Mouse (Mus musculus) macrophage (primary cell): ENCODE measurements around the gene 2210408I21Rik. TPM values are rescaled to one million over a fixed set of nuclear protein-coding genes. Genes with fewer than 3 reads are reported as not detected.

Experiments used
- H3K27ac ChIP-seq: fragments of 350-480 bp; formaldehyde crosslinking; 2 replicates; pipeline ENCODE4 v1.9.0; 2021
- H3K36me3 ChIP-seq: fragments of 350-480 bp; formaldehyde crosslinking; 2 replicates; pipeline ENCODE4 v1.9.0; 2021; ENCODE audit errors: inconsistent target
- H3K4me3 ChIP-seq: fragments of 350-480 bp; formaldehyde crosslinking; 2 replicates; pipeline ENCODE4 v1.9.0; 2021; ENCODE audit errors: inconsistent target
- H3K79me2 ChIP-seq: fragments of 350-480 bp; formaldehyde crosslinking; 2 replicates; pipeline ENCODE4 v1.9.0; 2021; ENCODE audit errors: inconsistent target
- WGBS: methylation state at CpG from one replicate; pipeline ENCODE4 v1.1.7; 2026; ENCODE audit warnings: inconsistent platforms; ENCODE audit not compliant: missing documents; 5-methylcytosine and 5-hydroxymethylcytosine counted together
- polyA plus RNA-seq: library from polyadenylated mRNA; stranded (reverse); fragments of 250-400 nt; gene quantifications from 3 replicates; pipeline ENCODE4 v1.2.4, GENCODE M21; 2018; ENCODE audit warnings: inconsistent platforms

The 2210408I21Rik gene
- polyA plus RNA-seq, 1 experiment from 2014 or later: 2.0 TPM

DNA sequence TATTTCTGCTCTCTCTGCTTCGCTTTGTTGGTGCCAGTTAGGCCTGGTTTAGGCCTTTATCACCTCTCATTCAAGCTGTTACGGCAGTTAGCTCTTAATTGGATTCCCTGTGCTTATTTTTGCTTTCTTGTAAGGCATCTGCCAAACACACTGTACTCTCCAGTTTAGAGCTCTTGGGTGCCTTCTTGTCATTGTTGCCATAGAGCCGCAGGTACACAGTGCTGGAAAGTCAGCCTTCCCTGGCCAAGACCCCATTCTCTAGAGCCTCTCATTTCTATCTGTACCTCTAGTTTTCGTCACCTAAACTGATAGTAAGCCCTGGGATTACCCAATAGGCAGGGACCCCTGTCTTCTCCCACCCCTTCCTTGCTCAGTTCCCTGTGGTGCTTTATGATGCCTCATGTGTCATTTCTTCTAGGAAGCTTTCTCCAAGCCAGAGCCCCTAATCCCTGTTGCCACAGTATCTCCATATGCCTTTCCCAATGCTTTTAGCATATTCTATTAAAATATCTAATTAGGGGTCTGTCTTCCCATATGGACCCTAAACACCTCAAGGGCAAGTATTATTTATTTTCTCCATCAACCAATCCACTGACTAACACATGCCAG lies 82.4 kb downstream of the 2210408I21Rik start:
- Histone ChIP-seq H3K79me2 (no peaks in the 10 kb centered on the region), H3K4me3 (no peak overlapping the region), H3K36me3 (no peaks in the 10 kb centered on the region), H3K27ac (no peak overlapping the region)
- WGBS: 89% methylated on average over 4 of the region's 4 CpGs

DNA sequence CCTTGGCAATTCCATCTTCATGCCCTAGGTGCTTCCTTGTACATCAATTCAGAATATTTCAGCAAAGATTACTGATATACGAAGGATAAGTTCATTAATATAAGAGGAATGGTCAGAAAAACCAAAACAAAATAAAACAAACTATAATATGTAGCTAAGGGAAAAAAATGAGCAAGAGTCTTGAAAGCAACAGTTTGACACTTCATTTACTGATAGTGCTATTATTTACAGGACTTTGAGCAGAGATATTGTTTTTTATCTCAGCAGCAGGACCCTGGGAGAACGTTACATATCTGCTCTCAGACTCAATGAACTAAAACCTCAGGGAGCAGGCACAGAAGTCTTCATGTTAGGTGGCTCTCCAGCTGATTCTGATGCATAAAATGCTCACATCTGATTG lies 85.7 kb downstream of the 2210408I21Rik start:
- Histone ChIP-seq H3K4me3 (no peak overlapping the region), H3K36me3 (no peaks in the 10 kb centered on the region), H3K79me2 (no peaks in the 10 kb centered on the region), H3K27ac (no peak overlapping the region)
- 89% methylated on average over 2 of the region's 2 CpGs for WGBS

- 97% methylated on average over 6 of the region's 6 CpGs for WGBS
- Histone ChIP-seq H3K27ac (no peak overlapping the region), H3K79me2 (no peaks in the 10 kb centered on the region), H3K4me3 (no peak overlapping the region), H3K36me3 (no peaks in the 10 kb centered on the region)
These were observed 121.2 kb downstream of the 2210408I21Rik start for GRCm38 (mm10) chr13:77256541-77256940.

DNA sequence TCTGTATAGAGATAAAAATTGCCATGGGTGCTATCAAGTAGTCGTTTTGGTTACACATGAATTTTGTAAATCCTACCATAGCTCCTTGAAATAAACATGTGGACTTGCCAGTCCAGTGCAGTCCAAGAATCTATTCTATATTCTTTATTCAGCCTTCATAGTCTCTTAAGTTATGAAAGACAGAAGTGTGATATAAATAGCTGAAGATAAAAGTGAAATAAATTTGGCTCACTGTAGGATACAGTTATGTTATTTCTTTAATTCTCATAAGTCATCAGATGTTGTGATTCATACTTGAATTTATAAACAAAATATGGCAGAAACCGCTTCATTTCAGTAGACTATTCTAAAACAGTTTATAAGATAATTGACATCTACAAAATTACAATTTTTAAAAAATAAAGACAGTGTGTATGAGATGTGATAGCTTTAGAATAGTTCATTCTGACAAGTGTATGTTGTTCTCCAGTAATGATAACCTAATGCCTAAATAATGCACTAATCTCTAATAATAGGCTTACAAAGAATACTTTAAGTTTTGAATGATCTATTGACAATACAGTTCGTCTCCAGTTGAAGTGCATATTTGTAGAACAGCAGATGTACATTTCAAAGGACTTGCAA lies 127.5 kb downstream of the 2210408I21Rik start:
- H3K36me3 ChIP-seq: no peaks in the 10 kb centered on the region
- H3K79me2 ChIP-seq: no peaks in the 10 kb centered on the region
- no peak overlapping the region for H3K27ac ChIP-seq
- 87% methylated on average over 3 of the region's 3 CpGs for WGBS
- H3K4me3 ChIP-seq: no peak overlapping the region

DNA sequence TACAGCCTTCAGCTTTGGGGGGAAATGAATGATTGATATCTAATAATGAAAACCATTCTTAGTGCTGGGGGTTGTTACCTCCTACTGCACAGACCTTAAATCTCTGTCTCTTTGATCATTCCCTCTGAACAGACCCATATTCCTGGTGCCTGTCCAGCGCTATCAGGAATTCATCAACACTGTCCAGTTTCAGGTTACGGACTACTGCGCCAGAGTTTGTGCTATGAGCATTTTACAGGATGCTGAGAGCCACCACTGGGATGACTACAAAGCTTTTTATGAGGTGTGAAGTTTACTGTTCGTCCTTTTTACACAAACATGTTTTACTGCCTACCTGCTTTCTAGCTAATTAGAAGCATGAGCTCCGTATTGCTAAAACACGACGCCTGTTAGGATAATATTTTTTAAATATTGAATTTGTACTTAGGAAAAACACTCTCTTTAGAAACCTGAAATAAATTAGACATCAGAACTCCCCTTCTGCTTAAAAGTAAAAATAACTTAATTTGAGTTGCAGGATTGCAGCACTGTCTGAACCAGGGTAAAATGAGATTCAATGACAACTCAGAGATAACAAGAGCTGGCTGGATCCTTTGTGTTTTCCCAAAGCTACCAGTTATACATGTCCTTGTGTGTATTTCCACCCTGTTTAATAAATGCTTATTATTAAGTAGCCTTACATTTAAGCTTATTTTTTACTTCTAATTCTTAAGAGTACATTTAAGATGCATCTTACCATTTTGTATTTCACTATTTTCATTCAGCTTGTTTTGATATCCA lies 128.2 kb downstream of the 2210408I21Rik start:
- Histone ChIP-seq H3K79me2 (no peaks in the 10 kb centered on the region), H3K36me3 (no peaks in the 10 kb centered on the region), H3K4me3 (no peak overlapping the region), H3K27ac (no peak overlapping the region)
- WGBS: 94% methylated on average over 7 of the region's 7 CpGs

GRCm38 (mm10) chr13:77264481-77264880 lies 129.1 kb downstream of the 2210408I21Rik start:
- Histone ChIP-seq H3K79me2 (no peaks in the 10 kb centered on the region), H3K27ac (no peak overlapping the region), H3K36me3 (no peaks in the 10 kb centered on the region), H3K4me3 (no peak overlapping the region)
- 92% methylated on average over 1 of the region's 1 CpGs for WGBS

DNA sequence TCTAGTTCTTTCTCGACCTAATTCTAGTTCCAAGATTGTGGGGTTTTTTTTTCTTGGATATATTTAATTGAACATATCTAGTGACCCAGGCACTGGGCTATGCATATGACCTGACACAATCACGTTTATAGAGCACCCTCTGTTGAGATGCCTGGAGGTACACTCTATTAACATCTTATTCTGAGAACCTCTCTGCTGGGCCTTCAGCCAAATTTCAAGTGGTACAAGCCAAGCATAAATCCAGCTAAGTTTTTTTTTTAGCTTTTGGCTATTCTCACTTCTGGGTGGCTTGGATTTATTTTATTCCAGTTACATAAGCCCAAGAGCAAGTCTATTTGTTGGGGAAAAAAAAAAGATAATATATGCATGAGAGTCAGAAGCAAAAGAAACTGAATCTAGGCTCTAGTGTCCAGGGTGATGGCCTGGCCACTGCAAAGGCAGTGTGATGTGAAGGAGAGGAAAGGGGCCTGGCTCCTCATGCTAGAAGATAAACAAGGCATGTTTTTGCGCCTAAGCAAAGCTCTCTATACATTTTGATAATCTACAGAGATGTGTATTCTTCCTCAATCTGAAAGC lies 139.9 kb downstream of the 2210408I21Rik start:
- Histone ChIP-seq H3K27ac (no peak overlapping the region), H3K36me3 (no peaks in the 10 kb centered on the region), H3K4me3 (no peak overlapping the region), H3K79me2 (no peaks in the 10 kb centered on the region)
- WGBS: 86% methylated on average over 3 of the region's 3 CpGs

- WGBS: 89% methylated on average over 7 of the region's 7 CpGs
- H3K36me3 ChIP-seq: no peaks in the 10 kb centered on the region
- no peak overlapping the region for H3K27ac ChIP-seq
- no peaks in the 10 kb centered on the region for H3K79me2 ChIP-seq
- no peak overlapping the region for H3K4me3 ChIP-seq
These were observed 143.5 kb downstream of the 2210408I21Rik start for GRCm38 (mm10) chr13:77278659-77279413.

DNA sequence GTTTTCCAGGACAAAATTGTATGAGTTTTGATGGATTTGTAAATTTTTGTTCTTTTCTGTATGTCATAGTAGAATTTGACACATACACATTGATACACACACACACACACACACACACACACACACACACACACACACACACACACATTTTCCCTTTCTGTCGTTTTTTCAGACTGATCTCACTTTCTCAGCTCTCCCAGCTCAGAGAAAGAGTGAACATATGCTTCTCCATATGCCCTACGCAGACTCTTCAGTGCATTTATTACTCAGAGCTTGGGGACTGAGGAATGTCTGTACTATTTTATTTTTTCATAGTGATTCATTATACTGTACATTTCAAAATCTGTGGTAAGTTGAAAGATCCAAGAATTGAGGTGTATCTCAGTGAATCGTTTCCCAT lies 160.2 kb downstream of the 2210408I21Rik start:
- WGBS: 88% methylated on average over 1 of the region's 3 CpGs
- no peak overlapping the region for H3K27ac ChIP-seq
- no peaks in the 10 kb centered on the region for H3K79me2 ChIP-seq
- H3K36me3 ChIP-seq: no peaks in the 10 kb centered on the region
- no peak overlapping the region for H3K4me3 ChIP-seq

GRCm38 (mm10) chr13:77324101-77324500 lies 188.8 kb downstream of the 2210408I21Rik start:
- Histone ChIP-seq H3K79me2 (no peaks in the 10 kb centered on the region), H3K36me3 (no peaks in the 10 kb centered on the region), H3K27ac (no peak overlapping the region), H3K4me3 (no peak overlapping the region)
- 81% methylated on average over 1 of the region's 1 CpGs for WGBS

GRCm38 (mm10) chr13:77326174-77326959 lies 191.0 kb downstream of the 2210408I21Rik start:
- Histone ChIP-seq H3K27ac (no peak overlapping the region), H3K79me2 (no peaks in the 10 kb centered on the region), H3K4me3 (no peak overlapping the region), H3K36me3 (no peaks in the 10 kb centered on the region)
- WGBS: 88% methylated on average over 5 of the region's 5 CpGs

GRCm38 (mm10) chr13:77342097-77342496 lies 206.8 kb downstream of the 2210408I21Rik start:
- Histone ChIP-seq H3K27ac (no peak overlapping the region), H3K36me3 (no peaks in the 10 kb centered on the region), H3K4me3 (no peak overlapping the region), H3K79me2 (no peaks in the 10 kb centered on the region)
- 63% methylated on average over 2 of the region's 2 CpGs for WGBS

DNA sequence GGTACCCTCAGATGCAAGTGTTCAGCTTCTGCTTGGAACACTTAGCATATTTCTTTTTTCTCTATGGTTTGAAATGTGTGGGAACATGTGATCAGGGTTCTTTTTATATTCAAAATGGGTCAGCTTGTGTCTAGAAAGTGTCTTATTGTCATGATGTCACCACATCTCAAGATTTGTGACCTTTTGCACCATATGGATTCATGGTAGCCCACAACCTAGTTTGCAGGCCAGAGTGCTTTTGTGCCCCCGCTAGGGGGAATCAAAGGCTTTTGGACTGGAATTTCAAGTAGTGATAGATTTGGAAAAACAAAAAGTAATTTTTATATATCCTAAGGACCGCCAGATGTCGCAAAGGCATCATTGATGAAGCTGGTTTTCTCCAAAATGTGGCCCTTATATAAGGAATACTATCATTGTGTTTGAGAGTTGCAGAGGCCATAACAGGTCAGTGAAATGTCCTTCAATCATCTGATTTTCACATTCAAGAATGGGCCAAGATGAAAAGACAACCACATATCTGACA lies 250.2 kb downstream of the 2210408I21Rik start:
- Histone ChIP-seq H3K27ac (no peak overlapping the region), H3K79me2 (no peaks in the 10 kb centered on the region), H3K36me3 (no peaks in the 10 kb centered on the region), H3K4me3 (no peak overlapping the region)
- WGBS: 90% methylated on average over 3 of the region's 3 CpGs
